Mouse (Mus musculus): ENCODE measurements around the gene Pole2.
"Not testable (repeated sequence)": the region's sequence is repeated elsewhere in the genome, so short reads cannot be mapped to it uniquely, and the experiment has no call there.

Pole2 gene

GRCm38 (mm10) chr12:69179371-69179770 is 48.6 kb downstream of the Pole2 start:
- no peak for DNase-seq (ENCODE audit: low spot score)

- no peak for DNase-seq (ENCODE audit: low spot score)
Observed at GRCm38 (mm10) chr12:69177526-69177925, 50.5 kb downstream of the Pole2 start.

GRCm38 (mm10) chr12:69175975-69176374 is 52.0 kb downstream of the Pole2 start:
- no peak for DNase-seq (ENCODE audit: low spot score)

- DNase-seq (ENCODE audit: low spot score) = no peak
Observed at GRCm38 (mm10) chr12:69171307-69171706, 56.7 kb downstream of the Pole2 start.

DNA sequence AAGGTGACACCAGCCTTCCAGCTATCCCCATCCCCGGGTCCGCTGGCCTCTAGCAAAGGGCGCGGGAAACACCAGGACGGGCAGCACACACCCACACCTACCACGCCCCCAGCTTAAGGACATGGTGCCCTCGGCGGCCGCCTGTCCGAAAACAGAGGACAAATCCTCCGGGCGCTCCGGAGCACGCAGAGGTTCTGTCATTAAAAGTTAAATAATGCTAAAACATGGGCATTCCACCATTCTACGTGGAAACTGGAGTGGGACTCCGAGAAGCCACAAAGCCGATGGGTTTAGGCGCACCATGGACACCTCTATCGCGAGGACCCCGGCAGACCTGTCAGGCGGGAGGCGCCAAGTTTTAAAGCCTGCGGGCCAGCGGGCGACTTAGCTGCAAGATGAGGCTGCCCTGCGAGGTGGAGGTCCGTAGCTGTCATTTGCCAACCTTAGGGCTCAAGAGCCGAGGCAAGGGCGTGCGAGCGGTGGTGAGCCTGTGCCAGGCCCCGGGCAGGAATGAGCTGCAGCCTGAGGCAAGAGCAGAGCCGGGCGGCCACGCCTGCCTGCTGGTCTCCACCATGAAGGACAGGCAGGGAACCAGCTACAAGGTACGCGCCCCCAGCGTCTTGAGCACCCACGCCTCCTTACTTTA is 59.4 kb downstream of the Pole2 start, which contains the start of gene Lrr1:
Gene Lrr1 (plus strand): TSS at position 354 of the 646 bp plus-strand sequence.
- DNase-seq (ENCODE audit: low spot score) = peak; percentile 84

DNA sequence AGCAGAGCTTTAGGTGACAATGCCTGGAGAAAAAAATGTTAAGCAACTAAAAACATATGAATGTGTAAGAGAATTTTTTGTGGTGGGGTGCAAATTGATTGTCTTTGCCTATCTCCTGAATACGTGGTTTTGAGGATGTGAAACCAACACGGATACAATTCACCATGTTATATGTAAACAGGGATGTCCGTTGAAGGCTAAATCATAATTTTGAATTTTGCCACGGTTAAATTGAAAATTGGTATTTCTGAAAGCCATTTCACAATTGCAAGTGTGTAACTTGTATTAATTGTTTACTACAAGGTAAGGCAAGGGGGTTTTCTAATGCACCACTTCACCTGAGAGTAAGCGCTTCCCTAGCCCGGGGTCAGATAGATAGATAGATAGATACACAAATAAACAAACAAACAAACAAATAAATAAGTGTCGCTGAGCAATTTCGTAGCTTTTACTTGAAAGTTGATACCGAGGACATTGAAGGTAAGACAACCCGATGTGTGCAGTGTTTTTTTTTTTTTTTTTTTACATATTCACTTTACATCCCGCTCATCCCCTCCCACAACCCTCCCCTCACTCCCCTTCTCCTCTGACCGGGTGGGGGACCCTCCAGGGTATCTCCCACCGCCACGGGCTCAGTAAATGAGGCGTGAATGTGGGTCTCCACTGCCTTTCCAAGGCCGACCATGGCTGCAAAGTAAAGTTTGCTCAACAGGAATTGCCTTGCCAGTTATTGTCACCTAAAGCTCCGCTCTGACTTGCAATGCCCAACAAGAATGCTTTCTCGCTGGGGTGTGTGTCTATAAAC is 60.1 kb downstream of the Pole2 start:
- no peak for DNase-seq (ENCODE audit: low spot score)

DNA sequence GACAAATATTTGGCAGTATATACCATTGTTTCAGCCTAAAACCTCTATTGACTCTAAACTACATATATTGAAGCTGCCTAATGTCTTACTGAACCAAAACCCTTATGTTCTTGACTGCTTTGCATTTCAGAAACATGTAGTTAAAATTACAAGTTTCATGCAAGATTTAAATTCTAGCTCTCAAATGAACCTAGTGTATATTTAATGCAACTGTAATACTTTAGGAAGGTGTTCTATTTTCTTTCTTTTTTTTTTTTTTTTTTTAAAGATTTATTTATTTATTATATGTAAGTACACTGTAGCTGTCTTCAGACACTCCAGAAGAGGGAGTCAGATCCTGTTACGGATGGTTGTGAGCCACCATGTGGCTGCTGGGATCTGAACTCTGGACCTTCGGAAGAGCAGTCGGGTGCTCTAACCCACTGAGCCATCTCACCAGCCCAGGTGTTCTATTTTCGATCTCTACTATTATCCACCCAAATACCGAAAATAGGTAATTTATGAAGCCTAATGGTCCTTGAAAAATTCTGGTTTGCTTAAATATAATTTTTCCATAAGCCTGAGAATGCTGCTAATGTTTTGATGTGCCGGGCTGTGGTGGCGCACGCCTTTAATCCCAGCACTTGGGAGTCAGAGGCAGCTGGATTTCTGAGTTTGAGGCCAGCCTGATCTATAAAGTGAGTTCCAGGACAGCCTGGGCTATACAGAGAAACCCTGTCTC is 61.0 kb downstream of the Pole2 start:
- not testable (repeated sequence) for DNase-seq (ENCODE audit: low spot score)

- DNase-seq (ENCODE audit: low spot score) = no peak
Observed at GRCm38 (mm10) chr12:69164904-69165303, 63.1 kb downstream of the Pole2 start.

GRCm38 (mm10) chr12:69163586-69163985 is 64.4 kb downstream of the Pole2 start:
- not testable (repeated sequence) for DNase-seq (ENCODE audit: low spot score)

- not testable (repeated sequence) for DNase-seq (ENCODE audit: low spot score)
Observed at GRCm38 (mm10) chr12:69160677-69161076, 67.3 kb downstream of the Pole2 start.

DNA sequence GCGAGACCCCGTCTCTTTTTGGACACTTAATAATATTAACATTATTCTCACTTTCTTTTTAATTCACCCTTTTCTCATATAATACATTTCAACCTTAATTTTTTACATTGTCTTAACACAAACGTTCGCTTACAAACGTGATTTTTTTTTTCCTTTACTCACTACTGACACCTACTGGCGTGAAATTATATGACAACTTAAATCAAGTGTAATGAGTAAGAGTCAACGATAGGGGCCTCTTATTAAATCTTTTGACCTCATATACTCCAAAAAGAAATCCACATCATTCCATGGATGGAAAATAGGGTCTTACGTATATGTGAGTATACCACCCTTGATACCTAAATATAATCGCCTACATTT is 68.4 kb downstream of the Pole2 start:
- DNase-seq (ENCODE audit: low spot score) = peak; percentile 18

DNA sequence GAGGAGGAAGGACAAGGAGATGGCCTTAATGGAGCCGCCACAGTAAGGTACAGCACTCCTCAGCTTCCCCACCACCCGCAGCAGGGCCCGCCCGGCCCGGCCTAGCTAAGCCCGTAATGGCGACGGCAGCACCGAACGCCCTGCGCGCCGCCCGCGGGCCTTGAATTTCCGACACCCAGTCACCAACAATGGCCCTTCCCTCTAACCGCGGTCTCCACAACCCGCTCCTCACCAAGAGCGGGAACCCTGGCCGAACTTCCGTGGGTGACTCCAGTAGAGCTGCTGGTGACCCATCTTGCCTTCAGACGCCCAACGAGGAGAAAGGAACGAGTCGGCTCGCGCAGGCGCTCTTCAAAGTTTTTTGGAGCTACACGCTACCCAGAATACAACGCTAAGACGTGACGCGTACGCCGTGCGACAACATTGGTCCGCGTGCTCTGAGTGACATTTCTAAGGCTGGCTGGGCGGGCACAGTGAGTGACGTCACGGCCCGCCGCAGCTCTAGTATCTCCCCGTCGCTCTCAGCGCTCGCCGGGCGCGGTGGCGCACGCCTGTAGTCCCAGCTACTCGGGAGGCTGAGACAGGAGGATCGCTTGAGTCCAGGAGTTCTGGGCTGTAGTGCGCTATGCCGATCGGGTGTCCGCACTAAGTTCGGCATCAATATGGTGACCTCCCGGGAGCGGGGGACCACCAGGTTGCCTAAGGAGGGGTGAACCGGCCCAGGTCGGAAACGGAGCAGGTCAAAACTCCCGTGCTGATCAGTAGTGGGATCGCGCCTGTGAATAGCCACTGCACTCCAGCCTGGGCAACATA is 69.0 kb downstream of the Pole2 start, which contains the start of gene Rps29:
Gene Rps29 (minus strand): TSS at position 422 of the 813 bp plus-strand sequence.
- DNase-seq (ENCODE audit: low spot score) = peak; percentile 98

GRCm38 (mm10) chr12:69158366-69158764 is 69.6 kb downstream of the Pole2 start:
- DNase-seq (ENCODE audit: low spot score) = no peak

DNA sequence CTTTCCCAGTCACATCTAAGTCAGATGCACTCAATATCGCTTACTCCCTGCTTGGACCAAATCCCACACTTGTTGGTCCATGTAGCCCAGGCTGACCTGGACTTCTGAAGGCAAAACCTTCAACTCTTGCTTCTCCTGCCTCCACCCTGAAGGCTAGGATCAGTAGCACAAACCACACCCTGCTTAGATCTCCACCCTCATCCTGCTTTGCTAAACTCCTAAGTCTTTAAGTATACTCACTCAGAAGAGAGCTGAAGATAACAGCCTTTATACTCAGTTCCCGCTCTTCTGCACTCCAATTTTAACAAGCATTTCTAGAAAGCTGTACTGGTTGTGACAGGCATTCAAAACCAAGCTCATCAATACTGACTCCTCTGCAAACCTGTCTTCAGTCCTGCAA is 70.9 kb downstream of the Pole2 start:
- DNase-seq (ENCODE audit: low spot score) = no peak

GRCm38 (mm10) chr12:69156436-69156835 is 71.6 kb downstream of the Pole2 start:
- DNase-seq (ENCODE audit: low spot score) = no peak

DNA sequence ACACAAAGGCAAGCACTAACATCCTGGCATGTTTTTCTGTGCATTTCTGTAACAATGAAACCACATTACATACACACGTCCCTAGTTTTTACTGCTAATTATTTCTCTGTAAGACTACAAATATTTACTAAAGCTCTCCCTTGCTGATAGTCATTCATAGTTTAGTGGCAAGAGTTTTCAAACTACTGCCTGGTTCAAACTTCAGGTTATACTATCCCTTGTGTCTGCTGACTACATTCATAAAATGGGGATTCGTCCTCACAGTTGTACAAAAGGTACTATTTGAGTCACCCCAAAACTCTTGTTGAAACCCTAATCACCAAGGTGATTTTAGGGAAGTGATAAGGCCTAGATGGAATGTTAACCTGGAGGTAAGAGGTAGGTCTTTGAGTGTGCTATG is 72.1 kb downstream of the Pole2 start:
- DNase-seq (ENCODE audit: low spot score) = no peak

Measured in left cerebral cortex, adult 11 months (tissue).